In the genomic region with DNA sequence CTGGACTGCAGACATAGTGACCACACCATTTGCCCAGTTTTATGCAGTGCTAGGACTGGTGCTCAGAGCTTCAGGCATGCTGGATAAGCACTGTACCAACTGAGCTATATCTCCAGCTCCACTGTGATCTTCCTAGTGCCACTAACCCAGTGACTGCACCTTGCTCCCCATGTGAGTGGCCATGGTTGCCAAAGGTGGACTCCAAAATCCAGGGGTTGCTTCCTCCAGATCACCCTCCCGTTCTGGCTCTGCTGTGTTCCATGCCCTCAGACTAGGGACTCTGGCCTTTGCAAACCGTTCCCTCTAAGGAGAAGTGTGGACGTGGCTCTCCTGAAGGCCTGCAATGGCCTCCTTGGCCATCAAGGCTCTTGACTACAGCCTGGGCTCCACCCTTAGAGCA, we compare ENCODE assay signal across 19 mouse cellular contexts.
"Had no signal": no experiment of that assay in that cellular context is flagged by ENCODE, and none has a peak within 500 bp of the region (broad histone marks: within the 10 kb centered on the region; RNA-seq: fewer than 3 reads in every experiment).

No protein-coding gene starts in this region.

- DNase-seq: lung, adult 18-20 months; lung, embryonic 14.5 days; lung, postnatal 10 days; lung, postnatal 4 days; midbrain, embryonic 14.5 days; retina, postnatal 1 day; right cerebral cortex, adult 18-20 months; right cerebral cortex, postnatal 25 days; right cerebral cortex, postnatal 4 days; spleen, adult 18-20 months; thymus, adult 18-20 months; thymus, postnatal 14 days; thymus, postnatal 36 days had no signal

- H3K9me3 ChIP-seq: midbrain, embryonic 10.5 days; midbrain, embryonic 12.5 days; neural tube, embryonic 13.5 days; neural tube, embryonic 15.5 days had no signal

- ATAC-seq: midbrain, embryonic 16.5 days had no signal

- H3K9ac ChIP-seq: lung, embryonic 14.5 days; midbrain, embryonic 12.5 days; neural tube, embryonic 13.5 days; neural tube, embryonic 15.5 days had no signal

- H3K4me3 ChIP-seq: midbrain, embryonic 10.5 days; midbrain, embryonic 12.5 days; myocyte; neural tube, embryonic 13.5 days; neural tube, embryonic 15.5 days had no signal

- H3K27ac ChIP-seq: midbrain, embryonic 10.5 days; midbrain, embryonic 12.5 days had no signal

- H3K4me2 ChIP-seq: lung, embryonic 14.5 days; midbrain, embryonic 12.5 days; neural tube, embryonic 13.5 days; neural tube, embryonic 15.5 days had no signal

- H3K27me3 ChIP-seq: midbrain, embryonic 12.5 days; neural tube, embryonic 13.5 days; neural tube, embryonic 15.5 days had no signal

- H3K36me3 ChIP-seq: midbrain, embryonic 12.5 days; neural tube, embryonic 13.5 days; neural tube, embryonic 15.5 days had no signal
